Mouse (Mus musculus): ENCODE results near the gene Tbc1d10b. TPM values are rescaled to one million over a fixed set of nuclear protein-coding genes. Genes with fewer than 3 reads are reported as not detected.
A peak's percentile ranks its signal among the peaks of the same experiment; 100 is the strongest.

Tbc1d10b gene
- polyA plus RNA-seq, 1 experiment from 2014 or later = 47.2 TPM

DNA sequence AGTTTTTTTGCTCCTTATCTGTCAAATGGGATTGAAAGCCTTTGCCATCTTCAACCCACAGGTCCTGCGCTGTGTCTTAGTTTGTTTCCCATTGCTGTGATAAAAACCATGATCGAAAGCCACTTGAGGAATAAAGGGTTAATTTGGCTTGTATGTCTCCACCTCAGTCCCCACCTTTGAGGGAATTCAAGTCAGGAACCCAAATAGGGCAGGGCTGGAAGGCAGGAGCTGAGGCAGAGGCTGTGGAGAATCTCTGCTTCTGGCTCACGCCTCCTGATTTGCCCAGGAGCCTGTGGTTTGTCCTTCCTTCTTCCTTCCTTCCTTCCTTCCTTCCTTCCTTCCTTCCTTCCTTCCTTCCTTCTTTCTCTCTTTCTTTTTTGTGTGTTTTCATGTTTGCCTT lies 14.8 kb upstream of the Tbc1d10b start:
- 95% methylated on average over 3 of the region's 3 CpGs for WGBS
- H3K4me2 ChIP-seq (replicated peaks) = no peak overlapping the region
- no peaks in the 10 kb centered on the region for H3K4me1 ChIP-seq
- ATAC-seq (ENCODE audit: low FRiP score) = no peak
- H3K27me3 ChIP-seq = no peaks in the 10 kb centered on the region
- no peak overlapping the region for H3K4me3 ChIP-seq
- H3K27ac ChIP-seq = no peak overlapping the region
- no peaks in the 10 kb centered on the region; the same call in 1 of the 2 replicates for H3K36me3 ChIP-seq
- no peaks in the 10 kb centered on the region for H3K9me3 ChIP-seq (replicated peaks)
- H3K9ac ChIP-seq = no peak overlapping the region

DNA sequence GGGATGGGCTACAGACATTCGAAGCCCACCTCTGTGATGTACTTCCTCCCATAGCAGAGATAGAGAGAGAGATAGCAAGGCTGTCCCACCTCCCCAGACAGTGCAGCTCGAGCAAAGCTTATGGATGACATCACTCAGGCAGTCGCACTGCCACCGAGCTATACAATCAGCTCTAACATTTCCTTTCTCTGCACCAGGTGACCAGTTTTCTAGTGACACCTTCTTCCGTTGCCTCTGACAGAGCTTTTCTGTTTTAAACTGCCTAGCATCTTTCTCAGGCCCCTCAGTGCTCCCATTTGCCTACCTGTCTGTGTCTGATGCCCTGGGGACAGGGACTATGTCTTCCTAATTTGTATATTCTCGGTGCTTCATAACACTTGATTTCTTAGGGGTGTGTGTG lies 12.2 kb upstream of the Tbc1d10b start:
- H3K27me3 ChIP-seq = no peaks in the 10 kb centered on the region
- no peaks in the 10 kb centered on the region for H3K4me1 ChIP-seq
- no peaks in the 10 kb centered on the region for H3K9me3 ChIP-seq (replicated peaks)
- no peak overlapping the region for H3K9ac ChIP-seq
- WGBS = 84% methylated on average over 6 of the region's 6 CpGs
- no peak overlapping the region for H3K27ac ChIP-seq
- ATAC-seq (ENCODE audit: low FRiP score) = no peak
- H3K4me3 ChIP-seq = no peak overlapping the region
- no peak overlapping the region for H3K4me2 ChIP-seq (replicated peaks)
- no peaks in the 10 kb centered on the region; the same call in 1 of the 2 replicates for H3K36me3 ChIP-seq

DNA sequence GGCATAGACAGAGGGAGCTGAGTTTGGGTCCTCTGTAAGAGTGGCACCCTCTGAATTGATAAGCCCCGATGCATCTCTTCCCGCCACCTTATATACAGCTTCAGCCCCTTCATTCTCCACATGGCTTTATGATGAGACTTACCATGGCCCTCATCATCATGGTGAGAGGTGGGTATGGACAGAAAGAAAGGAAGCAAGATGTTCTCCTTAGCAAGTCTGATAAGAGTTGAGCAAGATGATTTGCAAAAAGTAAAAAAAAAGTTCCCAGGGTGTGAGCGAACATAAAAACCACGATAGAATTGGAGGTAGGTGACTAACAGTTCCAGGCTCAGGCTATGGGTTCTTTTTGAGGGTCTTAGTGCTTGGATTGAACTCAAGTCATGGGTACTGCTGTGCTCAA lies 10.4 kb upstream of the Tbc1d10b start:
- no peak for ATAC-seq (ENCODE audit: low FRiP score)
- Histone ChIP-seq H3K4me3 (no peak overlapping the region), H3K9me3 (replicated peaks) (no peaks in the 10 kb centered on the region), H3K27ac (no peak overlapping the region), H3K27me3 (peaks cover 16% of the 10 kb centered on the region), H3K9ac (no peak overlapping the region), H3K36me3 (no peaks in the 10 kb centered on the region; the same call in 1 of the 2 replicates), H3K4me1 (0 out of 2 replicates have a peak, but pooled peaks cover 4% of the 10 kb centered on the region), H3K4me2 (replicated peaks) (no peak overlapping the region)
- 98% methylated on average over 4 of the region's 4 CpGs for WGBS

DNA sequence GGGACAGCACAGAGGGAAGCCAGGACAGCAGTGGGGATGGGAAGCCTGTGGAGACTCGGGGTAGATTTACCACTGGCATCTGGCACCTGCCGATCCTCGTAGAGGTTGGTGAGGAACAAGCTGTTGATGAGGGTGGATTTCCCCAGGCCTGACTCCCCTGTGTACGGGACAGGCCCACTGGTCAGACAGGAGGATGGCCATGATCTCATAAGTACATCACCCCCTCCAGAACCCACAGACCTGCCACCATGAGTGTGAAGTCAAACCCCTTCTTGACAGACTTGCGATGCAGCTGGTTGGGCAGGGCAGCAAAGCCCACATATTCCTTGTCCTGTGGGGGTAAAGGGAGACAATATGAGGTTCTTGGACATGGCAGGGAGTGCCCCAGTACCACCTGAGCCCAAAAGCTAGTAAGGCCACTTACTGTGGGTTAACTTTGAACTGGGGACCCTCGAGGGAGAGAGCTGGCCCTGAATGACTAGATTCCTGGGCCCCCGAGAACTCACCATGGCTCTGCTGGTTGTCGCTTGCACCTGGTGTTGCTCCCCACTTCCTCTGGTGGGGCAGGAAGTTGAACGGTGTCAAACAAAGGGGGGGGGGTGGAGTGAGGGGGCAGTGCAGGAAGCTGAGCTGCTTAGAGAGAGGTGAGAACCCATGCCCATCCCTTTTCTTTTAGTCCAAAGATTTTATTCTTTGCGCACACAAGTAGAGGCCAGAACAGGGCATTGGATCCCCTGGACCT lies 9.8 kb upstream of the Tbc1d10b start:
- no peak overlapping the region for H3K9ac ChIP-seq
- WGBS = 81% methylated on average over 10 of the region's 10 CpGs
- H3K36me3 ChIP-seq = no peaks in the 10 kb centered on the region; the same call in 1 of the 2 replicates
- no peak for ATAC-seq (ENCODE audit: low FRiP score)
- H3K4me1 ChIP-seq = 0 out of 2 replicates have a peak, but pooled peaks cover 4% of the 10 kb centered on the region
- H3K27me3 ChIP-seq = peaks cover 19% of the 10 kb centered on the region
- no peaks in the 10 kb centered on the region for H3K9me3 ChIP-seq (replicated peaks)
- no peak overlapping the region for H3K4me2 ChIP-seq (replicated peaks)
- no peak overlapping the region for H3K27ac ChIP-seq
- H3K4me3 ChIP-seq = no peak overlapping the region

DNA sequence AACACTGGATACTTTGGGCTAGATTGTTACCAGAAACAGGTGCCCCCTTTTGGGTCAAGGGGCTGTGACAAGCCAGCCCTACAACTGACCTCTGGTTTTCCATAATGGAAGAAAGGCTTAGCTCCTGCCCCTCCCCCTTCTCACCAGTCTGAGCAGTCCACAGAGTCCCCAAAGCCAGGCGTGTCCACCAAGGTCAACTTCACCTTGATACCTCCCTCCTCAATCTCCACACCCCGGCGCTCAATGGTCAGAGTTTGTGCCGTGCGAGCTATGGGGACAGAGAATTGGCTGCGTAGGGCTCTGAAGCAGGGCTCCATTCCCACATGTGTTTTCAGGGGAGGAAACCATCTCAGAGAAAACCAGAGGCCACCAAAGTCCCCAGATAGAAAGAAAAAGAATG lies 9.2 kb upstream of the Tbc1d10b start:
- no peak overlapping the region for H3K4me2 ChIP-seq (replicated peaks)
- no peaks in the 10 kb centered on the region for H3K9me3 ChIP-seq (replicated peaks)
- no peak for ATAC-seq (ENCODE audit: low FRiP score)
- H3K4me3 ChIP-seq = no peak overlapping the region
- H3K27me3 ChIP-seq = peaks cover 19% of the 10 kb centered on the region
- H3K27ac ChIP-seq = no peak overlapping the region
- no peak overlapping the region for H3K9ac ChIP-seq
- no peaks in the 10 kb centered on the region; the same call in 1 of the 2 replicates for H3K36me3 ChIP-seq
- 0 out of 2 replicates have a peak, but pooled peaks cover 4% of the 10 kb centered on the region for H3K4me1 ChIP-seq
- WGBS = 91% methylated on average over 6 of the region's 6 CpGs

DNA sequence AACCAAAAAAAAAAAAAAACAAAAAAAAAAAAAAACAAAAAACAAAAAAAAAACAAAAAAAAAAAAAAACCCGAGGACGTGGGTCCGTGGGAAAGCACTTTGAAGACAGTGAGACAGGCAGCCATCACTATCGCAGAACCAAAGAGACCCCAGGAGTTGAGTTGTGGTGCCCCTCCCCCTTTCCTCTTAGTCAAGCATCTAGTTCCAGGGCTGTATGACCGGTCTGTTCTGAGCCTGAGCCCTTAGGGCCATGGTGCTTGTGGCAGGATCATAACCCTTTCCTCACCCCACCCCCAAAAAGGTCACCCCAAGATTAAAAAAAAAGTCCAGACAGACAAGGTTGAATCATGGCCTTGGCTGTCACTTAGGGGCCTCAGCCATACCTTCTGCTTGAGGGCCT lies 8.0 kb upstream of the Tbc1d10b start:
- Histone ChIP-seq H3K4me1 (0 out of 2 replicates have a peak, but pooled peaks cover 4% of the 10 kb centered on the region), H3K9me3 (replicated peaks) (no peaks in the 10 kb centered on the region), H3K9ac (no peak overlapping the region), H3K27me3 (peaks cover 19% of the 10 kb centered on the region), H3K4me2 (replicated peaks) (no peak overlapping the region), H3K4me3 (no peak overlapping the region), H3K27ac (no peak overlapping the region), H3K36me3 (no peaks in the 10 kb centered on the region; the same call in 1 of the 2 replicates)
- WGBS = 84% methylated on average over 5 of the region's 5 CpGs
- ATAC-seq (ENCODE audit: low FRiP score) = no peak

DNA sequence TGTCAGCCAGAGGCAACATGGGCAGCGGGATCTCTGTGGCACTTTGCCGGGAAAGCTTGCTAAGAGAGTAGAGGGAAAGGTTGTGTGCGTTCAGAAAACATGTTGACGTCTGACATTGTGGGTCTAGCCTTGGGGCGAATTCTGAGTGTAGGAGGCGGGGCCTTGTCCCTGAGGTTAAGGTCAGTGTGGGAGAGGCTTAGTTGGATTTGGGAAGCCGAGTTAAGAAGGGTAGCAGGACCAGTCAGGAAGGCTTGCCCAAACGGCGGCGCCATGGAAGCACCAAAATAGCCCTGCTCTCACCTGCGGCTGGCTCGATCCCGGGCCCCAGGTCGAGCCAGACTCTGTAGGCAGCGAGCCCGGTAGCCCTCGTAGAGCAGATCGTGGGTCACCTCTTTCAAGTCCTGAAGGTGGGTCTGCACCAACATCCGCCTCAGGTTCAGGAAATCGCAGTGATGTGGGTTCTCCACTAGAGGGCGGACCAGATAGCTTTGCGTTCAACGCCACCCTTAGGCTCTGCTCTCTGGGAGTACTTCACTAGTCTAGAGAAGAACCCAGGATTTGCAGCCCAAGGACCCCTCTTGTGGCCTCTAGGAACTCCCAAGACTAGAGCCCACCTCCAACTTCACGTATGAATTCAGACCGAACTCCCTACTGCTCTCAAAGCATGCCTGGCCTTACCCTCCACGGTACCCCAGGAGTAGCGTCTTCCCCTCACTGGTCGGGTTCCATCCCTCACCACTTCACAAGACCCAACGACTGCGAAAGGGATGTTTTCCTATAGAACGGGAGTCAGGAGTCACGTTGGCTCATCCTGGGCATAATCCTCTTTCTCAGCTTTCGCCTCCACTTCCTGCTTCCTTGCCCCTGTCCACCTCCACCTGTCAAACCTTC lies 7.0 kb upstream of the Tbc1d10b start:
- peak overlapping the region; percentile 25 for H3K4me3 ChIP-seq
- 25% methylated on average over 33 of the region's 33 CpGs for WGBS

DNA sequence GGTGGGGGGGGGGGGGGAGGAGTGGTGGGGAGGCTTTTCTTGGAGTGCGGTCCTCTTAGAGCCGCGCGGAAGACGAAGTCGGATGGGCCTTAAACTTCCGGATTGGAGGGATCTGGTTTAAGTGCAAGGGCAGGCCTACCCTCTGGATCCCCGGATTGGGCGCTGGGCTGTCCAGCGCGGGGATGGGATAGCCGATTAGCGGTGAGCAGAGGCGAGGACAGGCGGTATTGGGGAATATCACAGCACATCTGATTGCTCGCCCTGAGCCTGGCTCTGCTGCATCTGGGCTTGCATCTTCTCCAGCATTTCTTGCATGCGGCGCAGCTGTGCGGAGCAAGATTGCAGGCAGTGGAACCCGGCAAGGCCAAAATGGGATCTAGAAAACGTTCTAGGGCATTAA lies 6.3 kb upstream of the Tbc1d10b start:
- 0 out of 2 replicates have a peak overlapping the region, but pooled peaks have one; percentile 23 for H3K9ac ChIP-seq
- peaks cover 19% of the 10 kb centered on the region for H3K27me3 ChIP-seq
- H3K4me2 ChIP-seq (replicated peaks) = peak overlapping the region; percentile 47
- H3K36me3 ChIP-seq = no peaks in the 10 kb centered on the region
- no peak overlapping the region for H3K27ac ChIP-seq
- WGBS = 31% methylated on average over 21 of the region's 21 CpGs
- H3K4me3 ChIP-seq = no peak overlapping the region
- no peaks in the 10 kb centered on the region for H3K9me3 ChIP-seq (replicated peaks)
- ATAC-seq (ENCODE audit: low FRiP score) = no peak
- H3K4me1 ChIP-seq = peaks cover 6% of the 10 kb centered on the region

More for the DNA sequence above, 7.0 kb upstream of the Tbc1d10b start:
- peaks cover 19% of the 10 kb centered on the region for H3K27me3 ChIP-seq
- no peak for ATAC-seq (ENCODE audit: low FRiP score)
- H3K27ac ChIP-seq = no peak overlapping the region
- no peaks in the 10 kb centered on the region; the same call in 1 of the 2 replicates for H3K36me3 ChIP-seq
- H3K4me1 ChIP-seq = 0 out of 2 replicates have a peak, but pooled peaks cover 4% of the 10 kb centered on the region
- peak overlapping the region; percentile 50 for H3K9ac ChIP-seq
- no peaks in the 10 kb centered on the region for H3K9me3 ChIP-seq (replicated peaks)
- H3K4me2 ChIP-seq (replicated peaks) = peak overlapping the region; percentile 47

DNA sequence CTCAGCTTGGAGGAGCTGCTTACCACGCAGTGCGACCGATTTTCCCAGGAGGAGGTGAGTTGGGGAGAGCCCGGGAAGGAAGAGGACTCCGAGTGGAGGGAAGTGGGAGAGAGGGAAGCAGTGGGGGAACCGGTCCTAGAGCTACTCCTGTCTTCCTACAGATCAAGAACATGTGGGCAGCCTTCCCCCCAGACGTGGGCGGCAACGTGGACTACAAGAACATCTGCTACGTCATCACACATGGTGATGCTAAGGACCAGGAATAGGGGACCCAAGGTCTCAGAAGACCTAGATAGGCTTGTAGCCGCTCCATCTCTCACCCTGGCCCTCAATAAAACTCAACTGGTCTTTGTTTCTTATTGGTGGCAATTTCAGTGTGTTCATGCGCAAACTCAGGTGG lies 5.7 kb upstream of the Tbc1d10b start:
- H3K4me3 ChIP-seq = no peak overlapping the region

DNA sequence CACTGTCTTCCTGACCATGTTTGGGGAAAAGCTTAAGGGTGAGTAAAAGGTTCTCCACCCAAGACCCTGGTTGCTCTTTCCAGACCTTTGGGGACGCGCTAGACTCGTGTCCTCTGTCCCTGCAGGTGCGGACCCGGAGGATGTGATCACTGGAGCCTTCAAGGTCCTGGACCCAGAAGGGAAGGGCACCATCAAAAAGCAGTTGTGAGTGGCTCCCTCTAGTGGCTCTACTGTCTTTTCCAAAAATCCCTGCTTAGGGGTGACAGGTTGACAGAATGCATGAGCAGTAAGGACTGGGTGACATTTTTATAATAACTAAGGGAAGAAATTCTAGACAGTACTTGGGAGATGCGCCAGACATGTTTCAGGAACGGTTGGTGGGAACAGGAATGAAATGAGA lies 5.2 kb upstream of the Tbc1d10b start:
- no peak overlapping the region for H3K4me2 ChIP-seq (replicated peaks)
- H3K36me3 ChIP-seq = no peaks in the 10 kb centered on the region
- H3K9me3 ChIP-seq (replicated peaks) = no peaks in the 10 kb centered on the region
- WGBS = 40% methylated on average over 7 of the region's 7 CpGs
- no peak overlapping the region for H3K27ac ChIP-seq
- ATAC-seq (ENCODE audit: low FRiP score) = no peak
- peaks cover 19% of the 10 kb centered on the region for H3K27me3 ChIP-seq
- no peak overlapping the region for H3K9ac ChIP-seq
- H3K4me1 ChIP-seq = peaks cover 11% of the 10 kb centered on the region
- H3K4me3 ChIP-seq = no peak overlapping the region

More for the DNA sequence above, 5.7 kb upstream of the Tbc1d10b start:
- Histone ChIP-seq H3K27me3 (peaks cover 19% of the 10 kb centered on the region), H3K4me2 (replicated peaks) (peak overlapping the region; percentile 47; the same call in 1 of the 2 replicates), H3K9ac (no peak overlapping the region), H3K9me3 (replicated peaks) (no peaks in the 10 kb centered on the region), H3K36me3 (no peaks in the 10 kb centered on the region), H3K27ac (no peak overlapping the region), H3K4me1 (peaks cover 11% of the 10 kb centered on the region)
- 56% methylated on average over 12 of the region's 12 CpGs for WGBS
- no peak for ATAC-seq (ENCODE audit: low FRiP score)

DNA sequence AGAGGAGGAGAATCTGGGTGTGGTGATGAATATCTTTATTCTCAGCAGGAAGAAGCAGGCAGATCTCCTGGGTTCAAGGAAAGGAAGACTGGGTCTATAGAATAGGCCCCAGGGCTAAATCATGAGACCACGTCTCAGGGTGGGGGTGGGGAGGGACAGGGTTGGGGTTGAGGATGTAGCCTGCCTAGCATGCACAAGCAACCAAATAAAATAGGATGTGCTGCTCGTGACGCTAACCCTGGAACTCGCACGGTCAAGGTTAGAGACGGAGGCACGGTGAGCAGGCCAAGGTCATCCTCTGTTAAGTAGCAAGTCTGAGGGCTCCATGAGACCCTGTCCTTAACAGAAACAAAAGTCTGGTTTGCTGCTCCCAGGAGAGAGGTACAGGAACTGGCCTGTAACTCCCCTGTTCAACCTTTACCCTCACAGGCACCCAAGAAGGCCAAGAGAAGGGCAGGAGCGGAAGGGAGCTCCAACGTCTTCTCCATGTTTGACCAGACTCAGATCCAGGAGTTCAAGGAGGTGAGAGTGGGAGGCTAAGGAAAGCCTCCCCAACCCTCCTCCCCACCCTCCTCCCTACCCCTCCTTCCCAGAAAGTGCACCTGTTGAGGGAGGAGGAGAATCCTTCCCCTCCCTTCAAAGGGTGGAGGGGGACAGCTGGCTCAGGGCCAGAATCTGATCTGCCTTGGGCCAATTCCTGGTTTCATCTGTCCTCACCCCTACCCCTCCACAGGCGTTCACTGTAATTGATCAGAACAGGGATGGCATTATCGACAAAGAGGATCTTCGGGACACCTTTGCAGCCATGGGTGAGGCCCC lies 4.4 kb upstream of the Tbc1d10b start:
- peaks cover 19% of the 10 kb centered on the region for H3K27me3 ChIP-seq
- no peak for ATAC-seq (ENCODE audit: low FRiP score)
- no peak overlapping the region for H3K4me2 ChIP-seq (replicated peaks)
- H3K9ac ChIP-seq = no peak overlapping the region
- H3K4me3 ChIP-seq = no peak overlapping the region
- H3K4me1 ChIP-seq = peaks cover 11% of the 10 kb centered on the region
- H3K27ac ChIP-seq = no peak overlapping the region
- no peaks in the 10 kb centered on the region for H3K9me3 ChIP-seq (replicated peaks)
- WGBS = 92% methylated on average over 12 of the region's 12 CpGs
- no peaks in the 10 kb centered on the region for H3K36me3 ChIP-seq
